Mouse (Mus musculus): ENCODE data around the gene Prss36. TPM values are rescaled to one million over a fixed set of nuclear protein-coding genes. Genes with fewer than 3 reads are reported as not detected.
A peak's percentile ranks its signal among the peaks of the same experiment; 100 is the strongest.

The Prss36 gene
- 14.5 and 16.9 TPM in 2 replicates for polyA plus RNA-seq (2012; rRNA removed)
- 11.7 and 14.1 TPM in 2 replicates for polyA plus RNA-seq (2014; fragmentation: Nextera tagmentation; extraction: Ambion mirVana)

GRCm38 (mm10) chr7:127946470-127947023, at the start of gene Prss36:
TSS of gene Prss36 (minus strand) at chr7:127946725.
- DNase-seq (ENCODE audit: low spot score) (no peak), ATAC-seq (ENCODE audit: low FRiP score, low read depth) (no peak)
- Histone ChIP-seq H3K36me3 (ENCODE audit: control insufficient read depth, insufficient read depth, low read length) (no peaks in the 10 kb centered on the region), H3K4me3 (replicated peaks; ENCODE audit: low read length) (no peak within 1 kb of the TSS), H3K4me1 (ENCODE audit: control insufficient read depth, insufficient read depth, low read length) (no peaks in the 10 kb centered on the region), H3K9ac (ENCODE audit: low read depth, low read length, severe bottlenecking) (no peak within 1 kb of the TSS), H3K27ac (replicated peaks; ENCODE audit: low read depth, low read length) (no peak within 1 kb of the TSS), H3K4me2 (replicated peaks; ENCODE audit: low read depth, low read length, severe bottlenecking) (no peak within 1 kb of the TSS), H3K27me3 (ENCODE audit: control insufficient read depth, insufficient read depth, low read length) (peaks cover 26% of the 10 kb centered on the region; the same call in 1 of the 2 replicates), H3K9me3 (ENCODE audit: control insufficient read depth, low read length) (no peaks in the 10 kb centered on the region)
- no peak for TF ChIP-seq POLR2A (IDR thresholded peaks at IDR 0.05; ENCODE audit: borderline replicate concordance, extremely low read depth, insufficient read depth, insufficient read length)
- 65% methylated on average over 6 of the region's 6 CpGs for WGBS

- no peak for ATAC-seq (ENCODE audit: low FRiP score, low read depth)
- Histone ChIP-seq H3K4me3 (replicated peaks; ENCODE audit: low read length) (peak within 1 kb of the TSS; percentile 30), H3K27ac (replicated peaks; ENCODE audit: low read depth, low read length) (0 out of 2 replicates have a peak within 1 kb of the TSS, but pooled peaks have one; percentile 33), H3K27me3 (ENCODE audit: control insufficient read depth, insufficient read depth, low read length) (no peaks in the 10 kb centered on the region), H3K4me1 (ENCODE audit: control insufficient read depth, insufficient read depth, low read length) (peaks cover 8% of the 10 kb centered on the region), H3K9me3 (ENCODE audit: control insufficient read depth, low read length) (no peaks in the 10 kb centered on the region), H3K36me3 (ENCODE audit: control insufficient read depth, insufficient read depth, low read length) (peaks cover 29% of the 10 kb centered on the region), H3K4me2 (replicated peaks; ENCODE audit: low read depth, low read length, severe bottlenecking) (peak within 1 kb of the TSS; percentile 53), H3K9ac (ENCODE audit: low read depth, low read length, severe bottlenecking) (peak within 1 kb of the TSS; percentile 47)
- no peak for TF ChIP-seq POLR2A (IDR thresholded peaks at IDR 0.05; ENCODE audit: borderline replicate concordance, extremely low read depth, insufficient read depth, insufficient read length)
- 13% methylated on average over 18 of the region's 18 CpGs for WGBS
- peak; percentile 24 for DNase-seq (ENCODE audit: low spot score)
Measured at GRCm38 (mm10) chr7:127993341-127993977, 46.9 kb upstream of the Prss36 start, which contains the start of gene Pycard. TSS of gene Pycard (minus strand) at chr7:127993867.

GRCm38 (mm10) chr7:127992488-127993340, 46.2 kb upstream of the Prss36 start:
- Histone ChIP-seq H3K9ac (ENCODE audit: low read depth, low read length, severe bottlenecking) (peak overlapping the region; percentile 47), H3K27me3 (ENCODE audit: control insufficient read depth, insufficient read depth, low read length) (no peaks in the 10 kb centered on the region), H3K4me1 (ENCODE audit: control insufficient read depth, insufficient read depth, low read length) (peaks cover 8% of the 10 kb centered on the region), H3K36me3 (ENCODE audit: control insufficient read depth, insufficient read depth, low read length) (peaks cover 37% of the 10 kb centered on the region), H3K9me3 (ENCODE audit: control insufficient read depth, low read length) (no peaks in the 10 kb centered on the region), H3K4me2 (replicated peaks; ENCODE audit: low read depth, low read length, severe bottlenecking) (peak overlapping the region; percentile 53), H3K27ac (replicated peaks; ENCODE audit: low read depth, low read length) (0 out of 2 replicates have a peak overlapping the region, but pooled peaks have one; percentile 33), H3K4me3 (replicated peaks; ENCODE audit: low read length) (peak overlapping the region; percentile 30)
- WGBS: 44% methylated on average over 5 of the region's 5 CpGs
- TF ChIP-seq POLR2A (IDR thresholded peaks at IDR 0.05; ENCODE audit: borderline replicate concordance, extremely low read depth, insufficient read depth, insufficient read length): no peak
- DNase-seq (ENCODE audit: low spot score): no peak
- ATAC-seq (ENCODE audit: low FRiP score, low read depth): peak; percentile 42; the same call in 1 of the 2 replicates

DNA sequence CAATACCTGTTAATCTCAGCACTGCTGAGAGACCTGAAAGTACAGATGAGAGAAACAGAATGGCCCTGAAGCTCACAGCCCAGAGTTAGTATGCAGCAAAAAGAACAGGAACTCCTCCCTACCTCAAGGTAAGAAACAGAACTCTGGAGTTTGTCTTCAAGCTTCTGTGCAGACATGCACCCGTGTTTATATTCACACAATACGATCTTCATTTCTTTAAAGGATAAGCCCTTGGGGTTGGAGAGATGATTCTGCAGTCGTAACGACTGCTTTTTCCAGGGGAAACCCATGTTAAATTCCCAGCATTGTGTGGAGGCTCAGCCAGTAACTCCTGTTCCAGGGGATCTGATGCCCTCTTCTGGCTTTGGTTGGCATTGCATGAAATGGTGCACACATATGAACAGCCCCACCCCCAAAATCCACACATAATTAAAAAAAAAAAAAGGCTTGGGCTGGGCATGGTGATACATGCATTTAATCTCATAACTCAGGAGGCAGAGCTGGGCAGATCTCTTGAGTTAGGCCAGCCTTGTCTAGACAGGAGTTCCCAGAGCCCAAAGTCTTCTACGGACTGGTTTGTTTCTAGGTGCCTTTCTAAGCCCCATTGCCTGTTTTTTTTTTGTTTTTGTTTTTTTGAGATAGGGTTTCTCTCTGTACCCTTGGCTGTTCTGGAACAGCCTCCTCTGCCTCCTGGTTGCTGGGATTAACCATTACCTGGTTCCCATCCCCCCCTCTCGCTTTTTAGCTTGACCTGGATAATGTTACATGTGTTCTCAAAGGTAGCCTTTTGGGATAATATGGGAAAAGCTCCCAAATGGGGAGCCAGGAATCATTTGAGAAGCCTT, 45.3 kb upstream of the Prss36 start:
- Histone ChIP-seq H3K4me2 (replicated peaks; ENCODE audit: low read depth, low read length, severe bottlenecking) (no peak overlapping the region), H3K36me3 (ENCODE audit: control insufficient read depth, insufficient read depth, low read length) (peaks cover 44% of the 10 kb centered on the region), H3K4me3 (replicated peaks; ENCODE audit: low read length) (no peak overlapping the region), H3K27me3 (ENCODE audit: control insufficient read depth, insufficient read depth, low read length) (no peaks in the 10 kb centered on the region), H3K9ac (ENCODE audit: low read depth, low read length, severe bottlenecking) (no peak overlapping the region), H3K4me1 (ENCODE audit: control insufficient read depth, insufficient read depth, low read length) (peaks cover 8% of the 10 kb centered on the region), H3K9me3 (ENCODE audit: control insufficient read depth, low read length) (no peaks in the 10 kb centered on the region), H3K27ac (replicated peaks; ENCODE audit: low read depth, low read length) (no peak overlapping the region)
- DNase-seq (ENCODE audit: low spot score) (peak; percentile 70), ATAC-seq (ENCODE audit: low FRiP score, low read depth) (peak; percentile 42; the same call in 1 of the 2 replicates)
- 48% methylated on average over 6 of the region's 6 CpGs for WGBS
- no peak for TF ChIP-seq POLR2A (IDR thresholded peaks at IDR 0.05; ENCODE audit: borderline replicate concordance, extremely low read depth, insufficient read depth, insufficient read length)
